Mouse (Mus musculus) embryo, embryonic 10 days (tissue): ENCODE results near the gene Dyx1c1.

Experiments used
- DNase-seq: peaks from one replicate; pipeline ENCODE4 v3.0.0-alpha.2; 2015; ENCODE audit warnings: low spot score

The Dyx1c1 gene

GRCm38 (mm10) chr9:72958521-72959450 is at the start of gene Dyx1c1, which contains the start of gene Gm44503:
Dyx1c1 (plus strand) TSS chr9:72958785.
Gm44503 (plus strand) TSS chr9:72958852.
- peak; percentile 95 for DNase-seq

GRCm38 (mm10) chr9:72911381-72911780 is 47.2 kb upstream of the Dyx1c1 start:
- DNase-seq = no peak

- DNase-seq = no peak
Observed at GRCm38 (mm10) chr9:72913551-72913950, 45.0 kb upstream of the Dyx1c1 start.

GRCm38 (mm10) chr9:72915728-72916127 is 42.9 kb upstream of the Dyx1c1 start:
- DNase-seq = no peak

GRCm38 (mm10) chr9:72923068-72923467 is 35.5 kb upstream of the Dyx1c1 start:
- no peak for DNase-seq

GRCm38 (mm10) chr9:72925021-72925934 is 33.3 kb upstream of the Dyx1c1 start, which contains the start of gene Pygo1:
Pygo1 (plus strand) TSS chr9:72925645.
- DNase-seq = peak; percentile 63

- DNase-seq = no peak
Observed at GRCm38 (mm10) chr9:72925935-72926258, 32.7 kb upstream of the Dyx1c1 start.

- DNase-seq = no peak
Observed at GRCm38 (mm10) chr9:72931166-72931790, 27.3 kb upstream of the Dyx1c1 start.

- DNase-seq = no peak
Observed at GRCm38 (mm10) chr9:72935309-72935708, 23.3 kb upstream of the Dyx1c1 start.

- no peak for DNase-seq
Observed at GRCm38 (mm10) chr9:72936301-72936700, 22.3 kb upstream of the Dyx1c1 start.

- no peak for DNase-seq
Observed at GRCm38 (mm10) chr9:72943424-72943823, 15.2 kb upstream of the Dyx1c1 start.

- DNase-seq = no peak
Observed at GRCm38 (mm10) chr9:72944286-72944685, 14.3 kb upstream of the Dyx1c1 start.

- no peak for DNase-seq
Observed at GRCm38 (mm10) chr9:72947010-72947409, 11.6 kb upstream of the Dyx1c1 start.

GRCm38 (mm10) chr9:72949572-72949971 is 9.0 kb upstream of the Dyx1c1 start:
- no peak for DNase-seq

GRCm38 (mm10) chr9:72954746-72955145 is 3.8 kb upstream of the Dyx1c1 start:
- peak; percentile 23 for DNase-seq

GRCm38 (mm10) chr9:72955546-72955945 is 3.0 kb upstream of the Dyx1c1 start:
- peak; percentile 70 for DNase-seq

- no peak for DNase-seq
Observed at GRCm38 (mm10) chr9:72961346-72961745, 2.8 kb downstream of the Dyx1c1 start.

GRCm38 (mm10) chr9:72961959-72962358 is 3.4 kb downstream of the Dyx1c1 start:
- no peak for DNase-seq

GRCm38 (mm10) chr9:72968349-72969061 is 9.9 kb downstream of the Dyx1c1 start:
- DNase-seq = peak; percentile 64

GRCm38 (mm10) chr9:72969874-72970273 is 11.3 kb downstream of the Dyx1c1 start:
- DNase-seq = no peak

GRCm38 (mm10) chr9:72972435-72972834 is 13.8 kb downstream of the Dyx1c1 start:
- no peak for DNase-seq
